Mouse (Mus musculus) G1E (cell line): Measurements from ENCODE around the gene Capn5.

Source experiments
- CTCF ChIP-seq: IDR thresholded peaks from 2 replicates; pipeline ENCODE4 v1.5.1; 2012; ENCODE audit warnings: low read depth, low read length, inconsistent platforms, mixed read lengths
- GATA1 ChIP-seq: IDR thresholded peaks from 2 replicates; pipeline ENCODE4 v1.6.1; 2012; ENCODE audit warnings: borderline replicate concordance, low read length, inconsistent platforms, mixed read lengths
- GATA2 ChIP-seq: IDR thresholded peaks from 2 replicates; pipeline ENCODE4 v1.6.1; 2012; ENCODE audit warnings: low read depth, low read length, inconsistent platforms, borderline replicate concordance
- POLR2AphosphoS5 ChIP-seq: IDR thresholded peaks from 2 replicates; pipeline ENCODE4 v1.6.1; 2012; ENCODE audit warnings: low read depth, low read length, inconsistent platforms; ENCODE audit not compliant: insufficient replicate concordance
- TAL1 ChIP-seq: conservative IDR thresholded peaks from 2 replicates; pipeline ENCODE4 v1.6.1; 2012; ENCODE audit warnings: low read depth, low read length, inconsistent platforms, mixed read lengths

DNA sequence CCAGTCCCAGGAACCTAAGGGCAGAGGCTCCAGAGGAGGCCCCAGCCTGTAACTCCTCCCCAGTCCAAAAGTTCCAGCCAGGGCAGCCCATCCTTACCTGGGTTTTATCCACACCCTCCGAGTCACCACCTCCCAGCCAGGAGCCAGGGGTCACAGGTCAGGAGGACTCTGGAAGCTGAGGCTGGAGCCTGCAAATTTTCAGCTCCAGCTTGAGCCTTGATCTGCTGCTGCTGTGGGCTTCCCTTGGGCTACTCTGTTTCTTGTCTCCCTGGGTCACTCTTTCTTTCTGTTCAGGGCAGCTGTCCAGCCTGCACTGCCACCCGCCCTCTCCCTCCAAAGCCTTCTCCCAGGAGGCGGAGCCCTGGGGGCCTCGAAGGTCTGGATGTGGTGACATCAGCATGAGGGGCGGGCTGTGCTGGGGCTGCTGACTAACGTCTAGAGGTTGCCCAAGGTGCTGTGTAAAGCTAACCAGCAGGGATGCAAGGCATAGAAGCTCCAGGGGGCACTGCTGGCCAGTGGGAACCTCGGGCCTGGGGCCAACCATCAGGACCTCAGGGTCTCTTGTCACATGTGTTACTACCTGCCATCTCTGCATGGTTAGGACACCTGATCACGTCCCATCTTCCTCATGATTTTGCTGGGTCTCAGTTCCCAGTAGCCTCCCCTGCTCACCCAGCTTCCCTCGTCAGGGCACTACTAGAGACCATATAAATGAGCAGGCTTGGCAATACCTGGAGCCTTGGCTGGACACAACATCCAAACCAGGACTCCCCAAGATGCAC is 58.7 kb downstream of the Capn5 start, which contains the start of gene Myo7a:
- no peak for TF ChIP-seq TAL1
- TF ChIP-seq CTCF, result no peak
- TF ChIP-seq GATA1, result no peak
- TF ChIP-seq POLR2AphosphoS5, result no peak
- no peak for TF ChIP-seq GATA2
